8 mouse cellular contexts compared by ENCODE assay signal in the genomic region with DNA sequence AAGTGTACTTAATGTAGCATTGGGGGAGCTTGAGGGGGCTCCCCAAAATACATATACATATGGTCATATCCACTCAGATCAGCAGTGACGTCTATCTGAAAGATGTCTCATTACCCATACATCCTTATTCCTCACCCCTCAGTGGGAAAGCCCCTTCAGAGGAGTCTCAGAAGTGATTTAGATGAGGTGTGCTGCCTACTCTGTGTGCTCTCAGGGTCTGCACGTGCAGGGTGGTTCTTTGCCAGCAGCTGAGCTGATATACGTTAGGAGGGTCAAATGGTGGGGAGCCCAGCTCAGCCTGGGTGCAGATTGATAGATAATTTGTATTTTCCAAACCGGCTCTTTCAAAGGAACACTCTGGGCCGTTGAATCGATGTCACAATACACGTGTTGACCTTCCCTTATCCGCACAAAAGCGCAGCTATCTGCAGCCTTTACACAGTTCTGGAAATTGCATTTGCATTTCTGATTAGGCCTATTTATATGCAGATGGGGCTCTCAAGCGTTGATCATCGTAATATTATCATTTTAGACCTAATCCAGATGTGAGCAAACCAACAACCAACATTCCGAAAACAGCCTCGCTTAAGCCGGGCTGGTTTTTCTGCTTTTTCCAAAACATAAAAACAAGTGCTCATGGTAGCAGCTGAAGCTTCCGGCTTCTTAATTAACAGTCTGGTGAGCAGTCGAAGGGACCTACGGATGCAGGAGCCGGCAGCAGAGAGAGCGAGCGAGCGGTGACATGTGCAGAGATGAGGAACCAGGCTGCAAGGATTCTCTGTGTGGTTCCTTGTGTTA.
DNase-seq lines count a peak whose midpoint lies in the region; ATAC-seq lines count a peak whose summit lies in the region.

No protein-coding gene starts in this region.

- H3K4me2 ChIP-seq in embryonic facial prominence, embryonic 12.5 days (replicated peaks): peak overlapping the region; percentile 25; the same call in 1 of the 2 replicates

- no peak for ATAC-seq in embryonic facial prominence, embryonic 12.5 days (ENCODE audit: insufficient number of reproducible peaks, insufficient read depth, low FRiP score, low TSS enrichment)

- H3K36me3 ChIP-seq in embryonic facial prominence, embryonic 12.5 days: no peaks in the 10 kb centered on the region

- DNase-seq in left cerebral cortex, postnatal 10 days (ENCODE audit: extremely low spot score in 1 of 2, low spot score in 2 of 2): peak; percentile 47 to 61
- no peak for DNase-seq in left cerebral cortex, adult 18-20 months (ENCODE audit: low spot score in 2 of 2)
- peak; percentile 54 to 56 for DNase-seq in left cerebral cortex, postnatal 25 days (ENCODE audit: low spot score in 2 of 2)
- peak; percentile 33 for DNase-seq in right cerebral cortex, postnatal 14 days
- no peak for DNase-seq in ovary, postnatal 10 days (ENCODE audit: low spot score)
- DNase-seq in kidney, adult 11 months: no peak
- no peak for DNase-seq in testis, postnatal 10 days (ENCODE audit: low spot score)

- no peak overlapping the region for H3K9ac ChIP-seq in embryonic facial prominence, embryonic 12.5 days

- H3K27me3 ChIP-seq in embryonic facial prominence, embryonic 12.5 days: peaks cover 21% of the 10 kb centered on the region

- intact Hi-C loops in left cerebral cortex, postnatal 10 days (cut with DNase I): loop anchor here (2.0 to 5.0 kb wide), 2 partner anchors 90 to 433 kb away; no protein-coding TSS in a partner anchor
- intact Hi-C loops in left cerebral cortex, postnatal 25 days (cut with DNase I): loop anchor here (1.0 to 10.0 kb wide), 4 partner anchors 83 to 537 kb away; partner anchors contain the start of genes Gm26558 and Gorasp2

- no peak overlapping the region for H3K27ac ChIP-seq in embryonic facial prominence, embryonic 12.5 days

- H3K4me1 ChIP-seq in embryonic facial prominence, embryonic 12.5 days: peaks cover 8% of the 10 kb centered on the region; the same call in 1 of the 2 replicates

- no peak overlapping the region for H3K4me3 ChIP-seq in embryonic facial prominence, embryonic 12.5 days

- WGBS in embryonic facial prominence, embryonic 12.5 days: 8% methylated on average over 21 of the region's 21 CpGs

- no peaks in the 10 kb centered on the region for H3K9me3 ChIP-seq in embryonic facial prominence, embryonic 12.5 days

Comparison
In these comparisons a context has a peak if more than half of its experiments do, and no peak if none do; other contexts are left out.
1. DNase-seq: peak in left cerebral cortex, postnatal 10 days (2 of 2), left cerebral cortex, postnatal 25 days (2 of 2) and right cerebral cortex, postnatal 14 days (single experiment); none in left cerebral cortex, adult 18-20 months (0 of 2), ovary, postnatal 10 days (single experiment), kidney, adult 11 months (single experiment) and testis, postnatal 10 days (single experiment).